Mouse (Mus musculus) erythroblast, embryonic 14.5 days (primary cell): ENCODE data around the gene Anxa10. TPM values are rescaled to one million over a fixed set of nuclear protein-coding genes. Genes with fewer than 3 reads are reported as not detected.

Experiments used
- H3K27me3 ChIP-seq: 2 replicates; pipeline ENCODE4 v1.6.1; 2012; ENCODE audit warnings: inconsistent platforms; ENCODE audit not compliant: control insufficient read depth
- H3K36me3 ChIP-seq: 2 replicates; pipeline ENCODE4 v1.6.1; 2012; ENCODE audit warnings: mild to moderate bottlenecking, inconsistent platforms; ENCODE audit not compliant: control insufficient read depth
- H3K4me1 ChIP-seq: 2 replicates; pipeline ENCODE4 v1.6.1; 2012; ENCODE audit warnings: inconsistent platforms; ENCODE audit not compliant: control insufficient read depth
- H3K4me3 ChIP-seq: replicated peaks from 2 replicates; pipeline ENCODE3; 2012; ENCODE audit warnings: moderate library complexity, mild to moderate bottlenecking, inconsistent platforms
- H3K9me3 ChIP-seq: 2 replicates; pipeline ENCODE4 v1.6.1; 2012; ENCODE audit warnings: low read length, inconsistent platforms, mixed read lengths; ENCODE audit not compliant: control insufficient read depth
- GATA1 ChIP-seq: IDR thresholded peaks from 2 replicates; pipeline ENCODE4 v1.6.1; 2012; ENCODE audit warnings: low read length, inconsistent platforms, mixed read lengths
- TAL1 ChIP-seq: IDR thresholded peaks from 3 replicates; pipeline ENCODE4 v1.6.1; 2012; ENCODE audit warnings: low read length, inconsistent platforms, mixed read lengths
- polyA plus RNA-seq: library from polyadenylated mRNA; stranded (reverse); fragments of >175 nt; gene quantifications from 2 replicates; pipeline ENCODE4 v1.2.3, GENCODE M21; 2012

The Anxa10 gene
- not detected in 2 replicates for polyA plus RNA-seq

- Histone ChIP-seq H3K36me3 (no peaks in the 10 kb centered on the region), H3K27me3 (no peaks in the 10 kb centered on the region), H3K9me3 (no peaks in the 10 kb centered on the region), H3K4me3 (no peak within 1 kb of the TSS), H3K4me1 (no peaks in the 10 kb centered on the region)
- TF ChIP-seq TAL1: no peak
- no peak for TF ChIP-seq GATA1
Observed at GRCm38 (mm10) chr8:62123098-62123497, at the start of gene Anxa10. Anxa10 (minus strand) TSS chr8:62123150.

GRCm38 (mm10) chr8:62132662-62133366 is 9.9 kb upstream of the Anxa10 start:
- Histone ChIP-seq H3K27me3 (no peaks in the 10 kb centered on the region), H3K4me3 (no peak overlapping the region), H3K4me1 (no peaks in the 10 kb centered on the region), H3K9me3 (0 out of 2 replicates have a peak, but pooled peaks cover 2% of the 10 kb centered on the region), H3K36me3 (no peaks in the 10 kb centered on the region)
- TF ChIP-seq GATA1 (no peak), TAL1 (no peak)

DNA sequence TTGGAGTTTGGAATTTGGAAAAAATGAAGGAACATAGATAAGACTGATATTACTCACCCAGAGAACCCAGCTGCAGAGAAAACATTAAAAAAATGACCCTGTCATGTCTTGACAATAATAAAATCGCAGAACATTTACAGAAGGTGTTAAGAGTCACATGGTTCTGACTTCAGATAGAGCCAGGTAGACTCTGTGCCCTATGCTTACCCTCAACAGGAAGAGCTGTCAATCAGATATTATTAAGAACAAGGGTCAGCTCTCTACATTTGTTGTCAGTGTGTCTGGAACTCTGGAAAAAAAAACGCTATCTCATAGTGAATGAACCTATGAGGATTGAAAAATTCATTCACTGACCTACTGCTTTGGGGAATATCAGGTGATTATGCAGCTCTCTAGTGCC is 25.7 kb downstream of the Anxa10 start:
- no peak for TF ChIP-seq TAL1
- TF ChIP-seq GATA1: no peak
- Histone ChIP-seq H3K9me3 (0 out of 2 replicates have a peak, but pooled peaks cover 2% of the 10 kb centered on the region), H3K4me1 (no peaks in the 10 kb centered on the region), H3K27me3 (no peaks in the 10 kb centered on the region), H3K36me3 (no peaks in the 10 kb centered on the region), H3K4me3 (no peak overlapping the region)

- no peaks in the 10 kb centered on the region for H3K9me3 ChIP-seq
- H3K4me1 ChIP-seq: no peaks in the 10 kb centered on the region
- TF ChIP-seq TAL1 (no peak), GATA1 (no peak)
- no peak overlapping the region for H3K4me3 ChIP-seq
- no peaks in the 10 kb centered on the region for H3K27me3 ChIP-seq
- no peaks in the 10 kb centered on the region for H3K36me3 ChIP-seq
Observed at GRCm38 (mm10) chr8:62081804-62082203, 41.1 kb downstream of the Anxa10 start.

- Histone ChIP-seq H3K36me3 (no peaks in the 10 kb centered on the region), H3K27me3 (no peaks in the 10 kb centered on the region), H3K9me3 (no peaks in the 10 kb centered on the region), H3K4me3 (no peak overlapping the region), H3K4me1 (no peaks in the 10 kb centered on the region)
- TF ChIP-seq GATA1: no peak
Observed at GRCm38 (mm10) chr8:62080195-62080802, 42.7 kb downstream of the Anxa10 start.

DNA sequence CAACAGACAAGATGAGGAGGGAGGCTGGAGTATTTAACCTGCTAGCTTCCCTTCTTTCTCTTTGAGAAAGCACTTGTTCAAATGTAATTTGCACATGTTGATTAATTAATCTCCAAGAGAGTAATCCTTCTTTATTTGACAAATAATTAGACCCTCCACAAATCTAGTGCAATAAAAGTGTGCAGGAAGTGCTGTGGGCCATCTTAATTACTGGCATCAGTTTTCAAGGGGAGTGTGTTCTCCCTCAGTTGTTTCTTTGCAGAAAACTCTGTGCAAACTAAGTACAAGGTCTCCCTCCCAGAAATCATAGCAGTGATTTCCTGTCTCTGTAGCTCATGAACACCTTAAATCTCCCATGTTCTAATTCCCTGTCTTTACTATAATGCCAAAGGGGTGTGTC is 54.6 kb downstream of the Anxa10 start:
- no peaks in the 10 kb centered on the region for H3K36me3 ChIP-seq
- H3K27me3 ChIP-seq: no peaks in the 10 kb centered on the region
- no peak overlapping the region for H3K4me3 ChIP-seq
- no peak for TF ChIP-seq GATA1
- no peak for TF ChIP-seq TAL1
- no peaks in the 10 kb centered on the region for H3K4me1 ChIP-seq
- H3K9me3 ChIP-seq: no peaks in the 10 kb centered on the region

- Histone ChIP-seq H3K36me3 (no peaks in the 10 kb centered on the region), H3K4me3 (no peak overlapping the region), H3K27me3 (no peaks in the 10 kb centered on the region), H3K9me3 (no peaks in the 10 kb centered on the region), H3K4me1 (no peaks in the 10 kb centered on the region)
- TF ChIP-seq GATA1: no peak
- TF ChIP-seq TAL1: no peak
Observed at GRCm38 (mm10) chr8:62060357-62060756, 62.6 kb downstream of the Anxa10 start.

- H3K9me3 ChIP-seq: no peaks in the 10 kb centered on the region
- H3K4me1 ChIP-seq: no peaks in the 10 kb centered on the region
- no peak for TF ChIP-seq GATA1
- TF ChIP-seq TAL1: no peak
- H3K27me3 ChIP-seq: no peaks in the 10 kb centered on the region
- no peak overlapping the region for H3K4me3 ChIP-seq
- H3K36me3 ChIP-seq: no peaks in the 10 kb centered on the region
Observed at GRCm38 (mm10) chr8:62046809-62047208, 76.1 kb downstream of the Anxa10 start.

GRCm38 (mm10) chr8:62034351-62034750 is 88.6 kb downstream of the Anxa10 start:
- H3K27me3 ChIP-seq: no peaks in the 10 kb centered on the region
- no peak overlapping the region for H3K4me3 ChIP-seq
- H3K9me3 ChIP-seq: no peaks in the 10 kb centered on the region
- H3K36me3 ChIP-seq: no peaks in the 10 kb centered on the region
- TF ChIP-seq GATA1 (no peak), TAL1 (no peak)
- H3K4me1 ChIP-seq: no peaks in the 10 kb centered on the region

DNA sequence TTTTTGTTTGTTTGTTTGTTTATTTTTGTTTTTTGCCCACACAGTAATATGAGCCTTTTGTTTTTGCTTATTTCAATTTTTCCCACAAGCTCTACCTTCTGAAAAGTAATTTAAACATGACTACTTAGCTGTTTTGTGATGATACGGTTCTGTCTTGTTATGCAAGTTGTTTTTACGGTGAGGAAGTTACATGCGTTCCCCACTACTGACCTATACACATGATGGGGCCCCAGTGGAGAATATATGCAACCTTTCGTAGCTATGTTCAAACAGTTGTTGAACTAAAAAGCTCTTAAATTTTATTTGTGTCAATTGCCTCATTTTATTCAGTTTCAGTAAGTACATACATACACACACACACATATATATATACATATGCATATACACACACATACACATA is 108.4 kb downstream of the Anxa10 start:
- no peaks in the 10 kb centered on the region for H3K36me3 ChIP-seq
- H3K4me3 ChIP-seq: no peak overlapping the region
- TF ChIP-seq GATA1: no peak
- TF ChIP-seq TAL1: no peak

More for the DNA sequence above, 108.4 kb downstream of the Anxa10 start:
- Histone ChIP-seq H3K4me1 (no peaks in the 10 kb centered on the region), H3K9me3 (0 out of 2 replicates have a peak, but pooled peaks cover 2% of the 10 kb centered on the region), H3K27me3 (no peaks in the 10 kb centered on the region)
